Mouse (Mus musculus) ES-Bruce4 (cell line): ENCODE results near the gene Mia.

Experiments used
- CTCF ChIP-seq: IDR thresholded peaks from one replicate; pipeline ENCODE4 v1.8.1; 2011; ENCODE audit warnings: low read depth, low read length
- EP300 ChIP-seq: IDR thresholded peaks from 2 replicates; pipeline ENCODE4 v1.6.1; 2011; ENCODE audit warnings: low read depth, low read length; ENCODE audit not compliant: insufficient read depth

DNA sequence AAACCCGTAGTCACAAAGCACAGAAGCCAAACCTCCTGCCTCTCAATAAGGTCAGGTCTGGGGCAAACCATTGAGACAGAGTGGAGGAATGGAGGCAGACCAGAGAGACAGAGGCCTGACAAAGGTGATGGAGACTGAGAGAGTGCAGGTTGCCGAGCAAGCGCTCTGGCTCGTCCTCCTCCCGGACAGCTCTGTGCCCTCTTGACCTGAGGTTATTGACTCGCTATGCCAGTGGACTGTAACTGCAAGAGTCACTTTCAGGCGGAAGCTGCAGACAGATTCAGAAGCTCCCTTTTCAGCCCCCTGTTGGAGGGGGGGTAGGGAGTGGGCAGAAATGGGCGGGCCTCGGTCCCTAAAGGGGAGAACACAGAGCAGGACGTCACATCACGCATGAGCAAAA lies 39.0 kb upstream of the Mia start:
- TF ChIP-seq CTCF (no peak), EP300 (no peak)
